Mouse (Mus musculus) cerebellum, adult 2 months (tissue): ENCODE data around the gene Sycn. TPM values are rescaled to one million over a fixed set of nuclear protein-coding genes. Genes with fewer than 3 reads are reported as not detected.

Experiments
- DNase-seq, 2 experiments: peaks; one replicate each; pipeline ENCODE4 v3.0.0; 2021
- H3K27ac ChIP-seq: fragments of 200-500 bp; 2 replicates; pipeline ENCODE4 v1.5.1; 2012; ENCODE audit warnings: low read length, control low read depth, inconsistent platforms; ENCODE audit not compliant: insufficient read depth
- H3K27me3 ChIP-seq: fragments of 200-500 bp; 2 replicates; pipeline ENCODE4 v1.6.1; 2012; ENCODE audit warnings: inconsistent platforms, mild to moderate bottlenecking, low read length, moderate library complexity; ENCODE audit not compliant: control insufficient read depth, insufficient read depth
- H3K4me1 ChIP-seq: fragments of 200-500 bp; 2 replicates; pipeline ENCODE4 v1.6.1; 2011; ENCODE audit warnings: low read length; ENCODE audit not compliant: control insufficient read depth, insufficient read depth
- H3K4me3 ChIP-seq: fragments of 200-500 bp; replicated peaks from 2 replicates; pipeline ENCODE3; 2011; ENCODE audit warnings: mild to moderate bottlenecking, low read depth, low read length, control low read depth; ENCODE audit not compliant: insufficient read depth
- CTCF ChIP-seq: fragments of 200-500 bp; IDR thresholded peaks from 2 replicates; pipeline ENCODE4 v1.5.1; 2011; ENCODE audit warnings: low read depth, mild to moderate bottlenecking, control low read depth, low read length, moderate library complexity, borderline replicate concordance; ENCODE audit not compliant: insufficient read depth
- POLR2A ChIP-seq: fragments of 200-500 bp; IDR thresholded peaks from 2 replicates; pipeline ENCODE4 v1.6.1; 2011; ENCODE audit warnings: low read length, control low read depth, borderline replicate concordance; ENCODE audit not compliant: insufficient read depth
- WGBS: fragments of 180-500 bp; shearing (Covaris S2); methylation state at CpG from one replicate; pipeline ENCODE4 v1.1.7; 2018; 5-methylcytosine and 5-hydroxymethylcytosine counted together
- polyA plus RNA-seq: library from polyadenylated mRNA; depleted of rRNA; stranded (reverse); fragments of >200 nt; gene quantifications from 2 replicates; pipeline ENCODE4 v1.2.3, GENCODE M21; 2012; rRNA removed

Sycn gene
- polyA plus RNA-seq, 1 experiment = not detected

DNA sequence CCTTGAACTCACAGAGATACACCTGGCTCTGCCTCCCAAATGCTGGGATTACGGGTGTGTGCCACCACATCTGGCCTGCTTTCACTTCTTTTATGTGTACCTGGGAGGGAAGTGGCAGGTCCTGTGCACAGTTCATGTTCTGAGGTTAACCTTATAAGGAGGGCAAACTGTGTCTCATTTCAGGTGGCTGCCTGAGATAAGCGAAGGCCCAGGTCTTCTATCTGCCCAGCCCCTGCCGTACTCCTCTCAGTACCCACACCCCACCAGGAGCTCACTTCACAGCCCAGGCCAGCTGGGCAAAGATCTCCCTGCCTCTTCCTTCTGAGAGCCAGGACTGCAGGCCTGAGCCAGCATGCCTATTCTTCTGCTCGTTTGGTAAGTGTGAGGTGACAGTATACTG, 41.0 kb downstream of the Sycn start:
- WGBS = 68% methylated on average over 4 of the region's 4 CpGs
- H3K4me1 ChIP-seq = peaks cover 26% of the 10 kb centered on the region

GRCm38 (mm10) chr7:28582841-28583240, 42.2 kb downstream of the Sycn start:
- Histone ChIP-seq H3K4me3 (no peak overlapping the region), H3K4me1 (peaks cover 15% of the 10 kb centered on the region), H3K27me3 (no peaks in the 10 kb centered on the region), H3K27ac (no peak overlapping the region)
- DNase-seq = no peak
- 80% methylated on average over 11 of the region's 11 CpGs for WGBS
- TF ChIP-seq CTCF = no peak
- TF ChIP-seq POLR2A = no peak

More for the DNA sequence above, 41.0 kb downstream of the Sycn start:
- no peaks in the 10 kb centered on the region for H3K27me3 ChIP-seq
- no peak for TF ChIP-seq POLR2A
- TF ChIP-seq CTCF = no peak
- DNase-seq = no peak
- H3K4me3 ChIP-seq = no peak overlapping the region
- no peak overlapping the region for H3K27ac ChIP-seq

DNA sequence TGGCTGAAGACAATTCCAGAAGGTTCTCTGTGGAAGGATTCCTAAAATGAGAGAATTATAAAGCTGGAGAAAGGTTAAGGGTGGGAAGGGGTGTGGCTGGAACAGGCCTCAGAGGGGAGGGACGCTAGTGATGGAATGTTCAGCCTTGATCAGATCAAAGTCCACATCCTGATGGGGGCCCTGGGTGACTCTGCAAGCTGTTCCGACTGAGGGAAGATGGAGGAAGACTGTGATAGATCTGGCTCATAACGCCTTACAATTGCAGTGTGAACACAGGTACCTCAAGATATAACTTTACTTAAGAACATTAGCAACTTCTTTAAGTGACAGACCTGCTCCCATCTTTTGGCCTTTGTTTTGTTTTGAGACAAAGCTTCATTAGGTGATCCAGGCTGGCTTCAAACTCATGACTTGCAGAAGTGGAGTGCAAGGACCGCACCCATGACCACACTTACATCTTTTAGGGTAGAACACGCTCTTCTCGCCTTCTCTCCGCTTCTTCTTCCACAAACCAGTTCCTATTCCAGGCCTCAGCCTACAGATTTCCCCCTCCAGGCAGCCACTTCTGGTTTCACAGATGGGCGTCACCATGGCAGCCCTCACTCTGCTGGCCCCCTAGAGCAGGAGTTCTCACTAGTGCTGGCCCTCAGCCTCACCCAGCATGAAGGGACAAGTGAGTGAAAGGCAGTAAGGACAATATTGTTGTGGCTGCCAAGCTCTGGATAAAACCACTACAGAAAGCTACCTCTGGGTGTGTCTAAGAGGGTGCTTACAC, 43.1 kb downstream of the Sycn start:
- no peak overlapping the region for H3K27ac ChIP-seq
- 78% methylated on average over 8 of the region's 8 CpGs for WGBS
- TF ChIP-seq POLR2A = no peak
- TF ChIP-seq CTCF = no peak
- no peak for DNase-seq
- H3K4me3 ChIP-seq = no peak overlapping the region
- peaks cover 6% of the 10 kb centered on the region for H3K4me1 ChIP-seq
- H3K27me3 ChIP-seq = no peaks in the 10 kb centered on the region

DNA sequence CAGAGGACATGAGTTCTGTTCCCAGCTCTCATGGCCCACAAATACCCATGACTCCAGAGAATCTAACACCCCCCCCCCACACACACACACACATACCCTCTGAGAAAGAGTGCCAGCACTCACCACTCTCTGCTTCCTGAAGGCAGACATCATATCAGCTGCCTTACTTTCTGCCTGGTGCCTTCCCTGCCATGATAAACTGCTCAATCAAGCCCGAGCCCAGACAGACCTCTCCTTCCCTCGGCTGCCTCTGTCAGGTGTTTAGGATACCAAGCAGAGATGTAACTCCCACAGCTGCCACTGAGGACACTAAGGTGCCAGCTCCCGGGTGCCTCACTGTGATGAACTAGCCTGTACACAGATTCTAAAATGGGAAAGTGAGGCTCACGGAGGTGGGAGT, 43.8 kb downstream of the Sycn start:
- Histone ChIP-seq H3K4me3 (no peak overlapping the region), H3K27ac (no peak overlapping the region), H3K4me1 (peaks cover 6% of the 10 kb centered on the region), H3K27me3 (no peaks in the 10 kb centered on the region)
- DNase-seq = no peak
- 56% methylated on average over 4 of the region's 4 CpGs for WGBS
- TF ChIP-seq POLR2A = no peak
- TF ChIP-seq CTCF = no peak

- no peak for DNase-seq
- Histone ChIP-seq H3K4me1 (peaks cover 7% of the 10 kb centered on the region), H3K27ac (no peak overlapping the region), H3K4me3 (no peak overlapping the region), H3K27me3 (no peaks in the 10 kb centered on the region)
- WGBS = 58% methylated on average over 6 of the region's 6 CpGs
- TF ChIP-seq POLR2A (no peak), CTCF (no peak)
These were observed 44.3 kb downstream of the Sycn start for GRCm38 (mm10) chr7:28585001-28585400.

DNA sequence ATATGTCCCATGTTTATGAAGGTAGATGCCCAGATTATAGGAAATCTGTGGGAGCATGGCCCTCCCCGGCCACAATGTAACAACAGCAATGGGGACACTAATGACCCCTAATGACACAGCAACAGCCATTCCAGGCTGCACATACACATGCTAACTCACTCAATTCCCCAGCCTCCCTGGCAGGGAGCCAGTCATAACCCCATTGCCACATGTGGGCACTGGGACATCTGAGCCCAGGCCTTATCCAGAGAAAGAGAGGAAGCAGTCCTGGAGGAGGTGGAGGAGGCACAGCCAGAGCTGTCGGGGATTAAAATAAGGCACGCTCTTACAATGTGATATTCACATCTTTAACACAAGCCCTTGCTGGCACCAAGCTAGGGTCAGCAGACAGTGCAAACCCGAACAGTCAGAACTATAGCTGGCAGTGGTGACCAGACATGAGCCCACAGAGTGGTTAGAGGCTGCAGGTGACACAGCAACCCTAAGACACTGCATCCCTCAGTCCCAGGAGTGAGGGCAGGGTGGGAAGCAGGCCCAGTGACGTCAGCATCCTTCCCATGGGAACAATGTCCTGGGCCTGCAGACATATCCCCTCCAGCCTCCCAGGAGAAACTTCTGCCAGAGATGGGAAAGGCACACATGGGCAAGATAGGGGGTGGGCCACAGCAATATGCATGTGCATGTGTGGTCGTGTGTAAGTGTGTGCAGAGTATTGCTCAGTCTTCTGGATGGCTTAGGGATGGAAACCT, 46.2 kb downstream of the Sycn start:
- no peak for DNase-seq
- no peaks in the 10 kb centered on the region for H3K27me3 ChIP-seq
- peaks cover 7% of the 10 kb centered on the region for H3K4me1 ChIP-seq
- WGBS = 49% methylated on average over 6 of the region's 6 CpGs
- no peak overlapping the region for H3K4me3 ChIP-seq
- TF ChIP-seq POLR2A (no peak), CTCF (no peak)
- H3K27ac ChIP-seq = no peak overlapping the region

- peaks cover 7% of the 10 kb centered on the region for H3K4me1 ChIP-seq
- H3K27ac ChIP-seq = no peak overlapping the region
- no peak for DNase-seq
- TF ChIP-seq CTCF (no peak), POLR2A (no peak)
- no peak overlapping the region for H3K4me3 ChIP-seq
- no peaks in the 10 kb centered on the region for H3K27me3 ChIP-seq
These were observed 47.0 kb downstream of the Sycn start for GRCm38 (mm10) chr7:28587644-28588043.

Other genes with a start within 250 kb of the Sycn start
- 0.59 and 1.4 TPM in 2 replicates for gene Selenov, start 249.7 kb upstream of the Sycn start, polyA plus RNA-seq
- gene Dll3, start 238.6 kb upstream of the Sycn start, polyA plus RNA-seq = 1.3 and 1.4 TPM in 2 replicates
- gene Timm50, start 228.8 kb upstream of the Sycn start, polyA plus RNA-seq = 75.7 and 78.6 TPM in 2 replicates
- 121 and 125 TPM in 2 replicates for gene Supt5, start 202.1 kb upstream of the Sycn start, polyA plus RNA-seq
- 510 and 514 TPM in 2 replicates for gene Rps16, start 190.2 kb upstream of the Sycn start, polyA plus RNA-seq
- gene Plekhg2, start 168.3 kb upstream of the Sycn start, polyA plus RNA-seq = 4.2 and 4.3 TPM in 2 replicates
- gene Zfp36, start 160.6 kb upstream of the Sycn start, polyA plus RNA-seq = 3.7 and 3.9 TPM in 2 replicates
- 47.9 and 49.5 TPM in 2 replicates for gene Med29, start 148.2 kb upstream of the Sycn start, polyA plus RNA-seq
- gene Paf1, start 147.9 kb upstream of the Sycn start, polyA plus RNA-seq = 104 and 124 TPM in 2 replicates
- gene Gmfg, start 103.4 kb upstream of the Sycn start, polyA plus RNA-seq = 2.0 and 2.2 TPM in 2 replicates
- 39.6 and 41.5 TPM in 2 replicates for gene Lrfn1, start 88.9 kb upstream of the Sycn start, polyA plus RNA-seq
- not detected in 2 replicates for gene Ifnl2, start 30.4 kb upstream of the Sycn start, polyA plus RNA-seq
- gene Ifnl3, start 18.0 kb upstream of the Sycn start, polyA plus RNA-seq = not detected in 2 replicates
- gene Nccrp1, start 6.4 kb downstream of the Sycn start, polyA plus RNA-seq = 0.43 and 0.67 TPM in 2 replicates
- gene Samd4b, start 57.3 kb downstream of the Sycn start, polyA plus RNA-seq = 54.1 and 54.9 TPM in 2 replicates
- 8.3 and 8.5 TPM in 2 replicates for gene Pak4, start 57.3 kb downstream of the Sycn start, polyA plus RNA-seq
- 0.90 and 1.4 TPM in 2 replicates for gene Acp7, start 90.4 kb downstream of the Sycn start, polyA plus RNA-seq
- 66.4 and 68.8 TPM in 2 replicates for gene Fbxo27, start 152.0 kb downstream of the Sycn start, polyA plus RNA-seq
- gene Fbxo17, start 175.9 kb downstream of the Sycn start, polyA plus RNA-seq = 6.7 TPM in 2 replicates
- gene Mrps12, start 200.9 kb downstream of the Sycn start, polyA plus RNA-seq = 101 and 113 TPM in 2 replicates
- 21.5 and 23.8 TPM in 2 replicates for gene Sars2, start 201.1 kb downstream of the Sycn start, polyA plus RNA-seq
- 1.6 and 3.1 TPM in 2 replicates for gene Ccer2, start 215.3 kb downstream of the Sycn start, polyA plus RNA-seq
- gene Sirt2, start 225.8 kb downstream of the Sycn start, polyA plus RNA-seq = 282 and 298 TPM in 2 replicates
- 39.6 and 40.0 TPM in 2 replicates for gene Nfkbib, start 226.6 kb downstream of the Sycn start, polyA plus RNA-seq
- 3.0 and 3.1 TPM in 2 replicates for gene Rinl, start 248.1 kb downstream of the Sycn start, polyA plus RNA-seq